Mouse (Mus musculus): ENCODE measurements at regions not wholly inside any gene's neighbourhood (a gene's known extent, or its start where the extent isn't known, plus 50 kb on each side); places are given as distances from the start of the nearest gene placed in this dataset.

GRCm38 (mm10) chr1:166801929-166802328 is 120.3 kb upstream of the Fmo9 start:
- no peak for DNase-seq (ENCODE audit: low spot score in 2 of 2)
- intact Hi-C loops (cut with DNase I), result no loop called here

- intact Hi-C loops (cut with DNase I), result no loop called here
Observed at GRCm38 (mm10) chr1:166803928-166804327, 122.3 kb upstream of the Fmo9 start.

GRCm38 (mm10) chr1:166804333-166804732 is 122.7 kb upstream of the Fmo9 start:
- intact Hi-C loops (cut with DNase I), result no loop called here
- no peak for DNase-seq (ENCODE audit: low spot score in 2 of 2)

More at GRCm38 (mm10) chr1:166803928-166804327, 122.3 kb upstream of the Fmo9 start:
- DNase-seq (ENCODE audit: low spot score in 2 of 2), result no peak

- peak in 1 of 2 experiments; percentile 61 for DNase-seq (ENCODE audit: low spot score in 2 of 2)
- intact Hi-C loops (cut with DNase I), result no loop called here
Observed at GRCm38 (mm10) chr1:166807163-166807945, 125.7 kb upstream of the Fmo9 start.

- no peak for DNase-seq (ENCODE audit: low spot score in 2 of 2)
- intact Hi-C loops (cut with DNase I), result no loop called here
Observed at GRCm38 (mm10) chr1:166811341-166812071, 129.9 kb upstream of the Fmo9 start.

GRCm38 (mm10) chr1:166812072-166812461 is 130.4 kb upstream of the Fmo9 start:
- intact Hi-C loops (cut with DNase I), result no loop called here
- no peak for DNase-seq (ENCODE audit: low spot score in 2 of 2)

GRCm38 (mm10) chr1:166812920-166813439 is 131.3 kb upstream of the Fmo9 start:
- DNase-seq (ENCODE audit: low spot score in 2 of 2), result no peak

GRCm38 (mm10) chr1:166817927-166818326 is 136.3 kb upstream of the Fmo9 start:
- DNase-seq (ENCODE audit: low spot score in 2 of 2), result no peak
- intact Hi-C loops (cut with DNase I), result no loop called here

More at GRCm38 (mm10) chr1:166812920-166813439, 131.3 kb upstream of the Fmo9 start:
- intact Hi-C loops (cut with DNase I), result no loop called here

GRCm38 (mm10) chr1:166818682-166819081 is 137.0 kb upstream of the Fmo9 start:
- DNase-seq (ENCODE audit: low spot score in 2 of 2), result no peak
- intact Hi-C loops (cut with DNase I), result no loop called here

- no peak for DNase-seq (ENCODE audit: low spot score in 2 of 2)
- intact Hi-C loops (cut with DNase I), result no loop called here
Observed at GRCm38 (mm10) chr1:166819420-166819819, 137.8 kb upstream of the Fmo9 start.

GRCm38 (mm10) chr1:166820050-166820449 is 138.4 kb upstream of the Fmo9 start:
- no peak for DNase-seq (ENCODE audit: low spot score in 2 of 2)
- intact Hi-C loops (cut with DNase I), result no loop called here

- no peak for DNase-seq (ENCODE audit: low spot score in 2 of 2)
- intact Hi-C loops (cut with DNase I), result no loop called here
Observed at GRCm38 (mm10) chr1:166821146-166821545, 139.5 kb upstream of the Fmo9 start.

GRCm38 (mm10) chr1:166837299-166837698 is 155.7 kb upstream of the Fmo9 start:
- intact Hi-C loops (cut with DNase I), result no loop called here
- DNase-seq (ENCODE audit: low spot score in 2 of 2), result no peak

- peak in 1 of 2 experiments; percentile 5 for DNase-seq (ENCODE audit: low spot score in 2 of 2)
- intact Hi-C loops (cut with DNase I), result no loop called here
Observed at GRCm38 (mm10) chr1:166839833-166840232, 158.2 kb upstream of the Fmo9 start.

- DNase-seq (ENCODE audit: low spot score in 2 of 2), result peak; percentile 3 to 6
- intact Hi-C loops (cut with DNase I), result no loop called here
Observed at GRCm38 (mm10) chr1:166843397-166843877, 157.8 kb upstream of the Fam78b start.

- no peak for DNase-seq (ENCODE audit: low spot score in 2 of 2)
Observed at GRCm38 (mm10) chr1:166846566-166846965, 154.7 kb upstream of the Fam78b start.

GRCm38 (mm10) chr1:166847233-166847632 is 154.0 kb upstream of the Fam78b start:
- intact Hi-C loops (cut with DNase I), result no loop called here
- no peak for DNase-seq (ENCODE audit: low spot score in 2 of 2)

More at GRCm38 (mm10) chr1:166846566-166846965, 154.7 kb upstream of the Fam78b start:
- intact Hi-C loops (cut with DNase I), result no loop called here

- intact Hi-C loops (cut with DNase I), result no loop called here
- no peak for DNase-seq (ENCODE audit: low spot score in 2 of 2)
Observed at GRCm38 (mm10) chr1:166848015-166848535, 153.1 kb upstream of the Fam78b start.

- no peak for DNase-seq (ENCODE audit: low spot score in 2 of 2)
- intact Hi-C loops (cut with DNase I), result no loop called here
Observed at GRCm38 (mm10) chr1:166855988-166856387, 145.2 kb upstream of the Fam78b start.

- intact Hi-C loops (cut with DNase I), result no loop called here
- no peak for DNase-seq (ENCODE audit: low spot score in 2 of 2)
Observed at GRCm38 (mm10) chr1:166866256-166866655, 135.0 kb upstream of the Fam78b start.

All from left cerebral cortex, postnatal 14 days (tissue).